Mouse (Mus musculus) intestine, embryonic 14.5 days (tissue): Measurements from ENCODE around the gene Adamtsl4. TPM values are rescaled to one million over a fixed set of nuclear protein-coding genes. Genes with fewer than 3 reads are reported as not detected.
A peak's percentile ranks its signal among the peaks of the same experiment; 100 is the strongest.
"Not testable (repeated sequence)": the region's sequence is repeated elsewhere in the genome, so short reads cannot be mapped to it uniquely, and the experiment has no call there.

Experiments used
- ATAC-seq: fragments of 200-750 bp; cut with Nextera tagmentation; replicated peaks from 2 replicates; pipeline ENCODE4 v1.8.0; 2017; ENCODE audit warnings: low read depth, moderate number of reproducible peaks, moderate TSS enrichment, moderate library complexity; ENCODE audit not compliant: low FRiP score, low TSS enrichment
- DNase-seq: peaks from one replicate; pipeline ENCODE4 v3.0.0-alpha.2; 2018; ENCODE audit warnings: low spot score
- H3K27ac ChIP-seq: fragments of 300-500 bp; sonication (generic); 2 replicates; pipeline ENCODE4 v1.5.1; 2014; ENCODE audit warnings: low read depth, mild to moderate bottlenecking, control low read depth
- H3K27me3 ChIP-seq: fragments of 300-500 bp; sonication (generic); replicated peaks from 2 replicates; pipeline ENCODE4 v1.6.1; 2014; ENCODE audit warnings: low read length, control low read depth; ENCODE audit not compliant: control insufficient read depth, insufficient read depth
- H3K36me3 ChIP-seq: fragments of 300-500 bp; sonication (generic); 2 replicates; pipeline ENCODE4 v1.6.1; 2014; ENCODE audit warnings: low read length, control low read depth; ENCODE audit not compliant: control insufficient read depth, insufficient read depth
- H3K4me1 ChIP-seq: fragments of 300-500 bp; sonication (generic); replicated peaks from 2 replicates; pipeline ENCODE4 v1.6.1; 2014; ENCODE audit warnings: low read length, control low read depth, mixed read lengths; ENCODE audit not compliant: control insufficient read depth, insufficient read depth
- H3K4me2 ChIP-seq: fragments of 300-500 bp; sonication (generic); 2 replicates; pipeline ENCODE4 v1.6.1; 2014; ENCODE audit warnings: low read length
- H3K4me3 ChIP-seq: fragments of 300-500 bp; sonication (generic); 2 replicates; pipeline ENCODE4 v1.5.1; 2014; ENCODE audit warnings: low read depth, low read length, control low read depth, mixed read lengths
- H3K9ac ChIP-seq: fragments of 300-500 bp; sonication (generic); 2 replicates; pipeline ENCODE4 v1.6.1; 2014; ENCODE audit warnings: mild to moderate bottlenecking, low read length
- H3K9me3 ChIP-seq: fragments of 300-500 bp; sonication (generic); 2 replicates; pipeline ENCODE4 v1.6.1; 2016; ENCODE audit warnings: low read length, control low read depth; ENCODE audit not compliant: control insufficient read depth
- WGBS: fragments of 180-500 bp; shearing (Covaris S2); extraction: QIAGEN DNeasy Blood & Tissue Kit; methylation state at CpG from one replicate; pipeline ENCODE4 v1.1.7; 2014; 5-methylcytosine and 5-hydroxymethylcytosine counted together
- polyA plus RNA-seq: library from polyadenylated mRNA; unstranded; fragments of >200 nt; fragmentation: Nextera tagmentation; extraction: Ambion mirVana; gene quantifications from 2 replicates; pipeline ENCODE4 v1.2.1, GENCODE M21; 2014

The Adamtsl4 gene
- polyA plus RNA-seq, 1 experiment from 2014 or later, result 2.6 TPM

DNA sequence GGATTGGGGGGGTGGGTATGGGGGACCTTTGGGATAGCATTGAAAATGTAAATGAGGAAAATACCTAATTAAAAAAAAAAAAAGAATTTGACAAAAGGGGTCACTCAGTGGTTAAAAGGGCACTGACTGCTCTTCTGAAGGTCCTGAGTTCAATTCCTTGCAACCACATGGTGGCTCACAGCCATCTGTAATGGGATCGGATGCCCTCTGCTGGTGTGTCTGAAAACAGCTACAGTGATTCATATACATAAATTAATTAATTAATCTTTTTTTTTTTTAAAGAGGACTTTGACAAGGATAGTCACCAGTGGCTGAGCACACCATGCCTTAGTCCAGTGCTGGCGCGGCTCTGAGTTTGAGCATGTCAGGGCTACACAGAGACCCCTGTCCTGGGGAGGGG is 17.3 kb downstream of the Adamtsl4 start:
- not testable (repeated sequence) for H3K27me3 ChIP-seq, H3K9me3 ChIP-seq, H3K27ac ChIP-seq, DNase-seq, H3K4me2 ChIP-seq, H3K36me3 ChIP-seq, H3K4me3 ChIP-seq, H3K9ac ChIP-seq, ATAC-seq
- H3K4me1 ChIP-seq, result peaks cover 64% of the 10 kb centered on the region
- WGBS, result 95% methylated on average over 3 of the region's 3 CpGs

GRCm38 (mm10) chr3:95669309-95669665 is 18.4 kb downstream of the Adamtsl4 start:
- Histone ChIP-seq H3K36me3 (peaks cover 10% of the 10 kb centered on the region), H3K4me3 (no peak overlapping the region), H3K4me1 (peaks cover 55% of the 10 kb centered on the region), H3K27me3 (no peaks in the 10 kb centered on the region), H3K9ac (no peak overlapping the region), H3K27ac (no peak overlapping the region), H3K4me2 (no peak overlapping the region), H3K9me3 (no peaks in the 10 kb centered on the region)
- 88% methylated on average over 3 of the region's 3 CpGs for WGBS
- DNase-seq (no peak), ATAC-seq (no peak)

DNA sequence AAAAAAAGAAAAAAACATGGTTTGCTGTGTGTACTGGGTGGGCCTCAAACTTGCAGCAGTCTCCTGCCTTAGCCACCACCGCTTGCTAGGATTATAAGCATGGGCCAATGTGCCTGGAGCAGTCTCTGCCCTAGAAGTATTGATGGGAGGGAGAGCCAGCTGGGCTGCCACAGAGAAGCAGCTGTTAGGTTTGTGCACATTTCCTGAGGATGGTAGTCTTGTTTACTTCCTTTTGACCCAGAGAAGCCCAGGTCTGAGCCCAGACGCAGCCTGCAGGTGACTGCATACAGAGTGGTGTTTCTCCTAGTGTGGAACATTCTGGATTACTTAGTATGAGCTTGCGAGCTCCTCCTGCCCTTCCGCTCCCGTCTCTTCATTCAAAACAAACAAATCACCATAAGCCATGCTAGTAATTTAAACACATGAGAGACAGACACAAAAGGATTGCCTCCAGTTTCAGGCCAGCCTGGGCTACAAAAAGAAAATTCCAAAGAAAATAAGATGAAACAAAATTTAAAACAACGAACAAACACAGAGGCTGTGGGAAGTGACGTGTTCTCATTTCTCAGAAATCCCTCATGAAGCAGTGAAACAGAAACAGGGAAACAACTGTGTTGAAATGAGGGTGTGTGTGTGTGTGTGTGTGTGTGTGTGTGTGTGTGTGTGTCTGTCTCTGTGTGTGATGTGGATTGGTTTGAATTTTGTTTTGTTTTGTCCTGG is 19.0 kb downstream of the Adamtsl4 start:
- Histone ChIP-seq H3K36me3 (peaks cover 15% of the 10 kb centered on the region), H3K27ac (peak overlapping the region; percentile 80), H3K4me2 (no peak overlapping the region), H3K9me3 (no peaks in the 10 kb centered on the region), H3K4me1 (peaks cover 55% of the 10 kb centered on the region), H3K9ac (no peak overlapping the region), H3K27me3 (no peaks in the 10 kb centered on the region), H3K4me3 (no peak overlapping the region)
- DNase-seq (no peak), ATAC-seq (no peak)
- WGBS, result 56% methylated on average over 7 of the region's 7 CpGs

GRCm38 (mm10) chr3:95668026-95668425 is 19.7 kb downstream of the Adamtsl4 start:
- peak; percentile 80 for DNase-seq
- Histone ChIP-seq H3K9me3 (no peaks in the 10 kb centered on the region), H3K4me3 (no peak overlapping the region), H3K9ac (no peak overlapping the region), H3K27ac (peak overlapping the region; percentile 80), H3K4me1 (peaks cover 49% of the 10 kb centered on the region), H3K27me3 (no peaks in the 10 kb centered on the region), H3K4me2 (peak overlapping the region; percentile 9; the same call in 1 of the 2 replicates), H3K36me3 (peaks cover 22% of the 10 kb centered on the region)
- ATAC-seq, result no peak
- 12% methylated on average over 7 of the region's 7 CpGs for WGBS

DNA sequence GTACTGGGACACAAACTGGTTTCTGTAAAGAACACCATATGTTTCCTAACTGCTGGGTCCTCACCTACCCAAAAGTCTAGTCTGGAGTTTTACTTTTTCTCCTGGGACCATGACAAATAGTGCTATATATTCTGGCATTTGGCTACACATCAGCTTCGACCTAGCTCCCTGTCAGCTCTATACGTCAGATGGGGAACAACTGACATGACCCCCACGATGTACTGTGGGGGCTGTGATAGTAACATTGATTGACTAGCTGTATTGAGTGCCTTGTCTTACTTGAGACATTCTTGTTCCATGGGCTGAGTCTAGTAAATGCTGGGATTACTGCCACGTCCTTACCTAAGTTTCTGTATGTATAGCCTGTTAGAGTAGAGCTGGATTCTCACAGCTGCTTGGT is 20.2 kb downstream of the Adamtsl4 start:
- 29% methylated on average over 4 of the region's 4 CpGs for WGBS
- Histone ChIP-seq H3K4me3 (no peak overlapping the region), H3K27me3 (no peaks in the 10 kb centered on the region), H3K4me2 (peak overlapping the region; percentile 9; the same call in 1 of the 2 replicates), H3K27ac (peak overlapping the region; percentile 80), H3K9me3 (no peaks in the 10 kb centered on the region), H3K4me1 (peaks cover 48% of the 10 kb centered on the region), H3K36me3 (peaks cover 27% of the 10 kb centered on the region), H3K9ac (no peak overlapping the region)
- ATAC-seq, result no peak
- DNase-seq, result no peak

DNA sequence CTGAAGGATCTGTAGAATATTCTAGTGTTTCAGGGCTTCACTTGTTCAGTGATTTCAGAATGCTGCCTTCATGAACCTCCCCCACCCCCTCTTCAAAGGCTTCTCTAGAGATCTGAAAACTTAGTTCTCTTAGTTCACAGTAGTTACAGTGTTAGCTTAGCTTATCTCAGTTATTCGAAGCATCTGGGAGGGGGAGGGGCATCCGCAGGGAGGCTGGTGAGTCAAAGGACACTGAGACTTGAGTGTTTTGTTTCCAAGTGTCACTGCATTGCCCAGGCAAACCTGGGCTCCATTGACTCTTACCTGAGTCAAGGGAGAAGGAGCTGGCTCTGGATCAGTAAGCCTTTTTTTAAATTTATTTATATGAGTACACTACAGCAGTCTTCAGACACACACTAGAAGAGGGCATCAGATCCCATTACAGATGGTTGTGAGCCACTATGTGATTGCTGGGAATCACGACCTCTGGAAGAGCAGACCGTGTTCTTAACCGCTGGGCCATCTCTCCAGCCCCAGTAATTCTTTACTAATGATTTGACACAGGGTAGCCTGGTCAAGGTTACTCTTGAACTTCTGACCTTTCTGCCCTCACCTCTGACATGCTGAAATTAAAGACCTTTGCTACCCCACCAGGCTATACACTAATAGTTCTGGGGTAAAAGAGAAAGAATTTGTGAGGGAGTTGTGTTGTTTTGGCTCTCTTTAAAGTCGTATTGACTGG is 21.4 kb downstream of the Adamtsl4 start:
- H3K4me3 ChIP-seq, result no peak overlapping the region
- H3K36me3 ChIP-seq, result peaks cover 38% of the 10 kb centered on the region
- 14% methylated on average over 6 of the region's 6 CpGs for WGBS
- H3K4me1 ChIP-seq, result peaks cover 53% of the 10 kb centered on the region
- 0 out of 2 replicates have a peak overlapping the region, but pooled peaks have one; percentile 80 for H3K27ac ChIP-seq
- DNase-seq, result no peak
- H3K9me3 ChIP-seq, result no peaks in the 10 kb centered on the region
- H3K4me2 ChIP-seq, result no peak overlapping the region
- no peak overlapping the region for H3K9ac ChIP-seq
- peak; percentile 58 for ATAC-seq
- no peaks in the 10 kb centered on the region for H3K27me3 ChIP-seq

- DNase-seq (no peak), ATAC-seq (no peak)
- Histone ChIP-seq H3K4me3 (no peak overlapping the region), H3K9ac (no peak overlapping the region), H3K27ac (no peak overlapping the region), H3K4me1 (peaks cover 63% of the 10 kb centered on the region), H3K9me3 (no peaks in the 10 kb centered on the region), H3K36me3 (peaks cover 52% of the 10 kb centered on the region), H3K4me2 (no peak overlapping the region), H3K27me3 (no peaks in the 10 kb centered on the region)
- 79% methylated on average over 4 of the region's 4 CpGs for WGBS
These were observed 22.8 kb downstream of the Adamtsl4 start for GRCm38 (mm10) chr3:95664940-95665352.

GRCm38 (mm10) chr3:95663969-95664608 is 23.6 kb downstream of the Adamtsl4 start:
- whole genome bisulfite sequencing, result 86% methylated on average over 3 of the region's 3 CpGs
- Histone ChIP-seq H3K4me2 (no peak overlapping the region), H3K9me3 (no peaks in the 10 kb centered on the region), H3K9ac (no peak overlapping the region), H3K27me3 (no peaks in the 10 kb centered on the region), H3K4me3 (no peak overlapping the region), H3K36me3 (peaks cover 52% of the 10 kb centered on the region), H3K27ac (no peak overlapping the region), H3K4me1 (peaks cover 63% of the 10 kb centered on the region)
- DNase-seq (no peak), ATAC-seq (no peak)
